Mouse (Mus musculus): Measurements from ENCODE around the gene Tbc1d9.
"Not testable (repeated sequence)": the region's sequence is repeated elsewhere in the genome, so short reads cannot be mapped to it uniquely, and the experiment has no call there.

Gene Tbc1d9

GRCm38 (mm10) chr8:83233099-83233498 lies 67.9 kb downstream of the Tbc1d9 start:
- no peak for DNase-seq (ENCODE audit: extremely low spot score)

GRCm38 (mm10) chr8:83239341-83239740 lies 74.2 kb downstream of the Tbc1d9 start:
- no peak for DNase-seq (ENCODE audit: extremely low spot score)

- no peak for DNase-seq (ENCODE audit: extremely low spot score)
These were observed 79.0 kb downstream of the Tbc1d9 start for GRCm38 (mm10) chr8:83244151-83244550.

- DNase-seq (ENCODE audit: extremely low spot score), result no peak
These were observed 85.7 kb downstream of the Tbc1d9 start for GRCm38 (mm10) chr8:83250858-83251257.

- no peak for DNase-seq (ENCODE audit: extremely low spot score)
These were observed 86.5 kb downstream of the Tbc1d9 start for GRCm38 (mm10) chr8:83251362-83252246.

GRCm38 (mm10) chr8:83252791-83253190 lies 87.6 kb downstream of the Tbc1d9 start:
- DNase-seq (ENCODE audit: extremely low spot score), result no peak

GRCm38 (mm10) chr8:83257631-83258030 lies 92.5 kb downstream of the Tbc1d9 start:
- no peak for DNase-seq (ENCODE audit: extremely low spot score)

- DNase-seq (ENCODE audit: extremely low spot score), result peak; percentile 71
These were observed 95.5 kb downstream of the Tbc1d9 start for GRCm38 (mm10) chr8:83260418-83261215.

- DNase-seq (ENCODE audit: extremely low spot score), result no peak
These were observed 106.0 kb downstream of the Tbc1d9 start for GRCm38 (mm10) chr8:83271172-83271571.

- DNase-seq (ENCODE audit: extremely low spot score), result no peak
These were observed 107.3 kb downstream of the Tbc1d9 start for GRCm38 (mm10) chr8:83272464-83272863.

GRCm38 (mm10) chr8:83274470-83274869 lies 109.3 kb downstream of the Tbc1d9 start:
- DNase-seq (ENCODE audit: extremely low spot score), result peak; percentile 6

GRCm38 (mm10) chr8:83278431-83278830 lies 113.3 kb downstream of the Tbc1d9 start:
- no peak for DNase-seq (ENCODE audit: extremely low spot score)

GRCm38 (mm10) chr8:83285391-83285790 lies 120.2 kb downstream of the Tbc1d9 start:
- no peak for DNase-seq (ENCODE audit: extremely low spot score)

- peak; percentile 4 for DNase-seq (ENCODE audit: extremely low spot score)
These were observed 125.0 kb downstream of the Tbc1d9 start, which contains the start of gene Ucp1 for GRCm38 (mm10) chr8:83290176-83290575. Gene Ucp1, plus strand, starts transcription at chr8:83290352.

GRCm38 (mm10) chr8:83297375-83297774 lies 132.2 kb downstream of the Tbc1d9 start:
- DNase-seq (ENCODE audit: extremely low spot score), result no peak

- DNase-seq (ENCODE audit: extremely low spot score), result no peak
These were observed 135.0 kb downstream of the Tbc1d9 start for GRCm38 (mm10) chr8:83300135-83300534.

- DNase-seq (ENCODE audit: extremely low spot score), result no peak
These were observed 139.8 kb downstream of the Tbc1d9 start for GRCm38 (mm10) chr8:83304946-83305345.

GRCm38 (mm10) chr8:83309836-83310235 lies 144.7 kb downstream of the Tbc1d9 start:
- no peak for DNase-seq (ENCODE audit: extremely low spot score)

- not testable (repeated sequence) for DNase-seq (ENCODE audit: extremely low spot score)
These were observed 149.9 kb downstream of the Tbc1d9 start for GRCm38 (mm10) chr8:83315084-83315483.

- DNase-seq (ENCODE audit: extremely low spot score), result no peak
These were observed 150.5 kb downstream of the Tbc1d9 start for GRCm38 (mm10) chr8:83315691-83316090.

- DNase-seq (ENCODE audit: extremely low spot score), result no peak
These were observed 155.4 kb downstream of the Tbc1d9 start for GRCm38 (mm10) chr8:83320543-83320942.

GRCm38 (mm10) chr8:83322374-83322773 lies 157.2 kb downstream of the Tbc1d9 start:
- DNase-seq (ENCODE audit: extremely low spot score), result no peak
